Mouse (Mus musculus) heart, embryonic 14.5 days (tissue): ENCODE data around the gene Kif1b. TPM values are rescaled to one million over a fixed set of nuclear protein-coding genes. Genes with fewer than 3 reads are reported as not detected.

Experiments
- ATAC-seq: fragments of 200-750 bp; cut with Nextera tagmentation; 2 replicates; pipeline ENCODE4 v1.8.0; 2017; ENCODE audit warnings: low read depth, moderate TSS enrichment; ENCODE audit not compliant: insufficient number of reproducible peaks, insufficient read depth, low FRiP score
- H3K27ac ChIP-seq, 2 experiments: fragments of 200-500 bp in 1 of 2; fragments of 300-500 bp in 1 of 2; sonication (generic) in 1 of 2; replicated peaks in 1 of 2; 2 replicates each; pipeline ENCODE4 v1.5.1; 2012 to 2014; ENCODE audit warnings: low read depth in 2 of 2, low read length in 2 of 2, control low read depth in 1 of 2, mild to moderate bottlenecking in 1 of 2, mixed read lengths in 1 of 2; ENCODE audit not compliant: control insufficient read depth in 1 of 2, insufficient read depth in 1 of 2
- H3K27me3 ChIP-seq: fragments of 300-500 bp; sonication (generic); 2 replicates; pipeline ENCODE4 v1.6.1; 2014; ENCODE audit warnings: mild to moderate bottlenecking, low read length, control low read depth; ENCODE audit not compliant: control insufficient read depth, insufficient read depth
- H3K36me3 ChIP-seq: fragments of 300-500 bp; sonication (generic); 2 replicates; pipeline ENCODE4 v1.6.1; 2014; ENCODE audit warnings: mild to moderate bottlenecking, control low read depth, low read length, mixed read lengths; ENCODE audit not compliant: control insufficient read depth, insufficient read depth
- H3K4me1 ChIP-seq, 2 experiments: fragments of 200-500 bp in 1 of 2; fragments of 300-500 bp in 1 of 2; sonication (generic) in 1 of 2; 2 replicates each; pipeline ENCODE4 v1.6.1; 2012 to 2014; ENCODE audit warnings: low read length in 2 of 2, control low read depth in 1 of 2, mixed read lengths in 1 of 2; ENCODE audit not compliant: control insufficient read depth in 2 of 2, insufficient read depth in 2 of 2
- H3K4me2 ChIP-seq: fragments of 300-500 bp; sonication (generic); 2 replicates; pipeline ENCODE4 v1.6.1; 2014; ENCODE audit warnings: mild to moderate bottlenecking, low read length
- H3K4me3 ChIP-seq, 2 experiments: fragments of 200-500 bp in 1 of 2; fragments of 300-500 bp in 1 of 2; sonication (generic) in 1 of 2; 2 replicates each; pipeline ENCODE4 v1.5.1; 2012 to 2014; ENCODE audit warnings: low read length in 2 of 2, mild to moderate bottlenecking in 2 of 2, control low read depth in 1 of 2, low read depth in 1 of 2, moderate library complexity in 1 of 2; ENCODE audit not compliant: control insufficient read depth in 1 of 2, insufficient read depth in 1 of 2
- H3K9ac ChIP-seq: fragments of 300-500 bp; sonication (generic); 2 replicates; pipeline ENCODE4 v1.6.1; 2014; ENCODE audit warnings: mild to moderate bottlenecking, low read length
- H3K9me3 ChIP-seq: fragments of 300-500 bp; sonication (generic); 2 replicates; pipeline ENCODE4 v1.6.1; 2016; ENCODE audit warnings: low read length, control low read depth; ENCODE audit not compliant: control insufficient read depth
- WGBS: fragments of 180-500 bp; shearing (Covaris S2); extraction: QIAGEN DNeasy Blood & Tissue Kit; methylation state at CpG from one replicate; pipeline ENCODE4 v1.1.7; 2014; 5-methylcytosine and 5-hydroxymethylcytosine counted together
- polyA plus RNA-seq: library from polyadenylated mRNA; unstranded; fragments of >200 nt; fragmentation: Nextera tagmentation; extraction: Ambion mirVana; gene quantifications from 2 replicates; pipeline ENCODE4 v1.2.1, GENCODE M21; 2014

The Kif1b gene
- polyA plus RNA-seq, 1 experiment from 2014 or later, result 51.9 TPM

- no peak for ATAC-seq
- peaks cover 6 to 30% of the 10 kb centered on the region in 2 experiments for H3K4me1 ChIP-seq
- no peak overlapping the region for H3K9ac ChIP-seq
- H3K4me3 ChIP-seq, result no peak overlapping the region
- no peaks in the 10 kb centered on the region for H3K9me3 ChIP-seq
- H3K27ac ChIP-seq, result no peak overlapping the region
- H3K27me3 ChIP-seq, result no peaks in the 10 kb centered on the region
- WGBS, result 71% methylated on average over 9 of the region's 9 CpGs
- H3K36me3 ChIP-seq, result peaks cover 27% of the 10 kb centered on the region
- H3K4me2 ChIP-seq, result no peak overlapping the region
These were observed 16.4 kb downstream of the Kif1b start for GRCm38 (mm10) chr4:149291061-149291460.

GRCm38 (mm10) chr4:149290157-149290750, 17.2 kb downstream of the Kif1b start:
- no peak overlapping the region for H3K9ac ChIP-seq
- 77% methylated on average over 7 of the region's 7 CpGs for WGBS
- ATAC-seq, result no peak

GRCm38 (mm10) chr4:149286287-149287137, 21.0 kb downstream of the Kif1b start:
- peak overlapping the region in 1 of 2 experiments; percentile 33; a peak in 2 of 4 replicates for H3K27ac ChIP-seq
- WGBS, result 53% methylated on average over 8 of the region's 8 CpGs
- no peak for ATAC-seq

More at GRCm38 (mm10) chr4:149290157-149290750, 17.2 kb downstream of the Kif1b start:
- H3K36me3 ChIP-seq, result peaks cover 27% of the 10 kb centered on the region
- H3K4me3 ChIP-seq, result no peak overlapping the region
- no peak overlapping the region for H3K4me2 ChIP-seq
- no peak overlapping the region for H3K27ac ChIP-seq
- no peaks in the 10 kb centered on the region for H3K9me3 ChIP-seq
- peaks cover 5 to 30% of the 10 kb centered on the region in 2 experiments for H3K4me1 ChIP-seq
- no peaks in the 10 kb centered on the region for H3K27me3 ChIP-seq

GRCm38 (mm10) chr4:149285691-149286090, 21.8 kb downstream of the Kif1b start:
- peaks cover 3 to 35% of the 10 kb centered on the region in 2 experiments for H3K4me1 ChIP-seq
- no peak for ATAC-seq

More at GRCm38 (mm10) chr4:149286287-149287137, 21.0 kb downstream of the Kif1b start:
- Histone ChIP-seq H3K4me1 (peaks cover 3 to 35% of the 10 kb centered on the region in 2 experiments), H3K9me3 (no peaks in the 10 kb centered on the region), H3K9ac (no peak overlapping the region), H3K4me3 (no peak overlapping the region), H3K4me2 (no peak overlapping the region), H3K36me3 (peaks cover 27% of the 10 kb centered on the region), H3K27me3 (no peaks in the 10 kb centered on the region)

GRCm38 (mm10) chr4:149283018-149283417, 24.5 kb downstream of the Kif1b start:
- 70% methylated on average over 3 of the region's 3 CpGs for WGBS
- H3K9ac ChIP-seq, result no peak overlapping the region
- ATAC-seq, result no peak
- H3K4me3 ChIP-seq, result no peak overlapping the region
- no peaks in the 10 kb centered on the region for H3K9me3 ChIP-seq
- no peak overlapping the region for H3K27ac ChIP-seq
- H3K36me3 ChIP-seq, result no peaks in the 10 kb centered on the region
- no peak overlapping the region for H3K4me2 ChIP-seq
- H3K4me1 ChIP-seq, result peaks cover 3 to 43% of the 10 kb centered on the region in 2 experiments
- H3K27me3 ChIP-seq, result no peaks in the 10 kb centered on the region

More at GRCm38 (mm10) chr4:149285691-149286090, 21.8 kb downstream of the Kif1b start:
- WGBS, result 74% methylated on average over 1 of the region's 1 CpGs
- Histone ChIP-seq H3K4me3 (no peak overlapping the region), H3K27ac (no peak overlapping the region), H3K27me3 (no peaks in the 10 kb centered on the region), H3K9ac (no peak overlapping the region), H3K4me2 (no peak overlapping the region), H3K36me3 (peaks cover 21% of the 10 kb centered on the region), H3K9me3 (no peaks in the 10 kb centered on the region)

- Histone ChIP-seq H3K4me2 (no peak overlapping the region), H3K9ac (no peak overlapping the region), H3K4me3 (no peak overlapping the region), H3K9me3 (no peaks in the 10 kb centered on the region), H3K27me3 (no peaks in the 10 kb centered on the region), H3K4me1 (peaks cover 3 to 51% of the 10 kb centered on the region in 2 experiments), H3K36me3 (no peaks in the 10 kb centered on the region), H3K27ac (no peak overlapping the region)
- 75% methylated on average over 7 of the region's 7 CpGs for WGBS
- no peak for ATAC-seq
These were observed 25.3 kb downstream of the Kif1b start for GRCm38 (mm10) chr4:149282025-149282738.

GRCm38 (mm10) chr4:149277571-149277970, 29.9 kb downstream of the Kif1b start:
- Histone ChIP-seq H3K27ac (peak overlapping the region; percentile 55 to 72), H3K4me2 (peak overlapping the region; percentile 58), H3K27me3 (no peaks in the 10 kb centered on the region), H3K9me3 (no peaks in the 10 kb centered on the region), H3K9ac (0 out of 2 replicates have a peak overlapping the region, but pooled peaks have one; percentile 11), H3K4me1 (peaks cover 2 to 24% of the 10 kb centered on the region in 2 experiments; a peak in 2 of 4 replicates), H3K36me3 (peaks cover 35% of the 10 kb centered on the region), H3K4me3 (peak overlapping the region in 1 of 2 experiments; percentile 15; a peak in 3 of 4 replicates)
- peak; percentile 76 for ATAC-seq
- WGBS, result 26% methylated on average over 4 of the region's 4 CpGs
